Mouse (Mus musculus) embryonic facial prominence, embryonic 10.5 days (tissue): ENCODE results near the gene Neurl4. TPM values are rescaled to one million over a fixed set of nuclear protein-coding genes. Genes with fewer than 3 reads are reported as not detected.

Source experiments
- DNase-seq: peaks from one replicate; pipeline ENCODE4 v3.0.0-alpha.2; 2017; ENCODE audit warnings: low spot score
- H3K27ac ChIP-seq: fragments of 300-500 bp; sonication (generic); replicated peaks from 2 replicates; pipeline ENCODE4 v1.5.1; 2016; ENCODE audit warnings: mild to moderate bottlenecking
- H3K27me3 ChIP-seq: fragments of 300-500 bp; sonication (generic); replicated peaks from 2 replicates; pipeline ENCODE4 v1.6.1; 2016; ENCODE audit warnings: low read depth, mild to moderate bottlenecking; ENCODE audit not compliant: poor library complexity, severe bottlenecking
- H3K36me3 ChIP-seq: fragments of 300-500 bp; sonication (generic); replicated peaks from 2 replicates; pipeline ENCODE4 v1.6.1; 2016; ENCODE audit warnings: mild to moderate bottlenecking, moderate library complexity
- H3K4me1 ChIP-seq: fragments of 300-500 bp; sonication (generic); 2 replicates; pipeline ENCODE4 v1.6.1; 2016
- H3K4me3 ChIP-seq: fragments of 300-500 bp; sonication (generic); 2 replicates; pipeline ENCODE4 v1.5.1; 2016; ENCODE audit warnings: mild to moderate bottlenecking, moderate library complexity
- H3K9me3 ChIP-seq: fragments of 300-500 bp; sonication (generic); 2 replicates; pipeline ENCODE4 v1.6.1; 2016; ENCODE audit warnings: mild to moderate bottlenecking
- whole genome bisulfite sequencing: fragments of 180-500 bp; shearing (Covaris S2); methylation state at CpG from one replicate; pipeline ENCODE4 v1.1.7; 2016; 5-methylcytosine and 5-hydroxymethylcytosine counted together
- microRNA-seq: library from miRNA; unstranded; fragments of <30 nt; microRNA quantifications from one replicate; pipeline ENCODE4, GENCODE M21; 2017
- polyA plus RNA-seq: library from polyadenylated mRNA; unstranded; fragments of >200 nt; fragmentation: Nextera tagmentation; extraction: Ambion mirVana; gene quantifications from 2 replicates; pipeline ENCODE4 v1.2.1, GENCODE M21; 2016

The Neurl4 gene
- polyA plus RNA-seq, 1 experiment from 2014 or later: 11.1 TPM

DNA sequence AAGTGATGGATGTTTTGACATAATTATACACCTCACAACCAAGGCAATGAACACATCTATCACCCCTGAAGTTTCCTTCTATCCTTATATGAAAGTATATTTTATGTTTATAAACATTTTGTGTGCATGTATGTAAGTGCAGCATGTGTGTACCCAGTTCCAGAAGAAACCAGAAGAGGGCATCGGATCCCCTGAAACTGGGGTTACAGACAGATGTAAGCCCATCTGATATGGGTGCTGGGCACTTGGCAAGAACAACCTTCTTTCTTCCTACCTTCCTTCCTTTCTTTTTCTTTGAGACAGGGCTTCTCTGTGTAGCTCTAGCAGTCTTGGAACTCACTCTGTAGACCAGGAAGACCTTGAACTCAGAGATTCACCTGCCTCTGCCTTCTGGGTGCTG, 55.3 kb downstream of the Neurl4 start:
- Histone ChIP-seq H3K4me3 (no peak overlapping the region), H3K27ac (no peak overlapping the region), H3K4me1 (no peaks in the 10 kb centered on the region), H3K27me3 (peaks cover 10% of the 10 kb centered on the region), H3K36me3 (no peaks in the 10 kb centered on the region), H3K9me3 (no peaks in the 10 kb centered on the region)
- no peak for DNase-seq
- 83% methylated on average over 1 of the region's 1 CpGs for WGBS

DNA sequence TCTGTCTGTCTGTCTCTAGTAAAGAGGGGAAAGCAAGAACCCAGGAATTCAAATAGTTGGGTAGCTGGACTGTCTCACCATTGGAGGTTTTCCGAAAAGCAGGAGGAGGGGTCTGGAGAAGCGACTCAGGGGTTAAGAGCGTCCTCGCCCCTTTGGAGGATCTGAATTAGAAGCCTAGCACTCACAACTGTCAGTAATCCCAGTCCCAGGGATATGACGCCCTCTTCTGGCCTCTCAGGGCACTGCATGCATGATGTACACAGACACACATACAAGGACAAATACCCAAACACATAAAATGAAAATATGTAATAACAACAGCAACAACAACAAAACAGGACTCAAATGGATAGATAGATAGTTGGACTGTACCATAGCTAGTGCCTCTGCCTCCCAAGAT, 59.7 kb downstream of the Neurl4 start:
- WGBS: 25% methylated on average over 5 of the region's 5 CpGs
- no peak overlapping the region for H3K27ac ChIP-seq
- no peaks in the 10 kb centered on the region for H3K36me3 ChIP-seq
- no peak overlapping the region for H3K4me3 ChIP-seq
- H3K9me3 ChIP-seq: no peaks in the 10 kb centered on the region
- H3K4me1 ChIP-seq: peaks cover 6% of the 10 kb centered on the region
- no peak for DNase-seq
- H3K27me3 ChIP-seq: peaks cover 46% of the 10 kb centered on the region

DNA sequence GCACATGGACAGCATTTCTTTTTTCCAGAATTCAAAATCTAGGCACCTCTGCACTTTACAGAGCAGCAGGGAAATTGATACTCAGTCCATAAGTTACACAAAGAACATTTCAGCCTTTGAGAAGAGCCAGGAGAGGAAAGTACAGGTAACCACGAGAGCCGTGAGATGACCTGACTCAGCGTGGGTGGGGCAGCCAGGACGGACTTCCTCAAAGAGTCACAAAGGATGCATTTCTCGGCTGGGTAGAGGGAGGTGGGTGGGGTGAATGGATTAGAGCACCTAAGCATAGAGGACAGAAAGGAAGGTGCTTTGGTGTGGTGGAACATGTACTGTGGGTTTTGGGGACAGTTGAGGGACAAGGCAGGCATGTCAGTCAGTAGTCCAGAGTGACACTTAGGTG, 61.0 kb downstream of the Neurl4 start:
- Histone ChIP-seq H3K9me3 (no peaks in the 10 kb centered on the region), H3K27ac (no peak overlapping the region), H3K4me3 (no peak overlapping the region), H3K36me3 (no peaks in the 10 kb centered on the region), H3K27me3 (peaks cover 59% of the 10 kb centered on the region), H3K4me1 (peaks cover 17% of the 10 kb centered on the region)
- DNase-seq: no peak
- 59% methylated on average over 5 of the region's 5 CpGs for WGBS

Small RNAs within 50 kb of the gene (microRNA-seq; reads per million reads assigned to microRNA genes)
- not detected for gene Mir6924

Other genes with a start within 250 kb of the Neurl4 start
- gene Sox15, start 245.8 kb upstream of the Neurl4 start, polyA plus RNA-seq: 0.17 TPM in 1 of 2 replicates, not detected in the other
- gene Mpdu1, start 238.4 kb upstream of the Neurl4 start, polyA plus RNA-seq: 64.9 and 67.2 TPM in 2 replicates
- 5.3 and 7.3 TPM in 2 replicates for gene Cd68, start 234.9 kb upstream of the Neurl4 start, polyA plus RNA-seq
- gene Eif4a1, start 228.6 kb upstream of the Neurl4 start, polyA plus RNA-seq: 780 and 781 TPM in 2 replicates
- 136 and 141 TPM in 2 replicates for gene Senp3, start 219.0 kb upstream of the Neurl4 start, polyA plus RNA-seq
- 0.15 TPM in 1 of 2 replicates, not detected in the other for gene Tnfsf13, start 215.3 kb upstream of the Neurl4 start, polyA plus RNA-seq
- 1.2 and 2.2 TPM in 2 replicates for gene Tnfsf12, start 205.2 kb upstream of the Neurl4 start, polyA plus RNA-seq
- gene Tnfsfm13, start 205.0 kb upstream of the Neurl4 start, polyA plus RNA-seq: 0.88 and 1.3 TPM in 2 replicates
- gene Polr2a, start 142.4 kb upstream of the Neurl4 start, polyA plus RNA-seq: 31.3 and 34.9 TPM in 2 replicates
- 0.12 TPM in 1 of 2 replicates, not detected in the other for gene Slc35g3, start 139.1 kb upstream of the Neurl4 start, polyA plus RNA-seq
- 0.55 and 1.0 TPM in 2 replicates for gene Zbtb4, start 135.2 kb upstream of the Neurl4 start, polyA plus RNA-seq
- 1.4 and 2.3 TPM in 2 replicates for gene Chrnb1, start 105.1 kb upstream of the Neurl4 start, polyA plus RNA-seq
- gene Fgf11, start 99.2 kb upstream of the Neurl4 start, polyA plus RNA-seq: 0.91 and 0.93 TPM in 2 replicates
- gene Tmem102, start 95.4 kb upstream of the Neurl4 start, polyA plus RNA-seq: 2.1 and 2.7 TPM in 2 replicates
- not detected in 2 replicates for gene Gm39566, start 85.8 kb upstream of the Neurl4 start, polyA plus RNA-seq
- not detected in 2 replicates for gene Spem2, start 82.6 kb upstream of the Neurl4 start, polyA plus RNA-seq
- gene Spem1, start 78.9 kb upstream of the Neurl4 start, polyA plus RNA-seq: 0.14 TPM in 1 of 2 replicates, not detected in the other
- 4.7 and 5.4 TPM in 2 replicates for gene Nlgn2, start 63.3 kb upstream of the Neurl4 start, polyA plus RNA-seq
- 321 and 340 TPM in 2 replicates for gene Tmem256, start 62.6 kb upstream of the Neurl4 start, polyA plus RNA-seq
- 106 and 111 TPM in 2 replicates for gene Plscr3, start 54.7 kb upstream of the Neurl4 start, polyA plus RNA-seq
- gene Tnk1, start 42.3 kb upstream of the Neurl4 start, polyA plus RNA-seq: 2.3 and 3.1 TPM in 2 replicates
- 0.31 TPM in 1 of 2 replicates, not detected in the other for gene Tmem95, start 23.1 kb upstream of the Neurl4 start, polyA plus RNA-seq
- gene Kctd11, start 19.7 kb upstream of the Neurl4 start, polyA plus RNA-seq: 6.8 and 7.0 TPM in 2 replicates
- 1.3 and 1.5 TPM in 2 replicates for gene Acap1, start 5.5 kb upstream of the Neurl4 start, polyA plus RNA-seq
- gene 2810408A11Rik, start 85 bp upstream of the Neurl4 start, polyA plus RNA-seq: 14.7 and 14.8 TPM in 2 replicates
- gene Gps2, start 12.8 kb downstream of the Neurl4 start, polyA plus RNA-seq: 87.6 and 89.1 TPM in 2 replicates
- 2,818 and 3,035 TPM in 2 replicates for gene Eif5a, start 20.9 kb downstream of the Neurl4 start, polyA plus RNA-seq
- 5.1 and 5.8 TPM in 2 replicates for gene Ybx2, start 34.7 kb downstream of the Neurl4 start, polyA plus RNA-seq
- gene Slc2a4, start 47.1 kb downstream of the Neurl4 start, polyA plus RNA-seq: 18.6 and 23.7 TPM in 2 replicates
- 56.3 and 56.4 TPM in 2 replicates for gene Cldn7, start 63.7 kb downstream of the Neurl4 start, polyA plus RNA-seq
- 23.9 and 25.3 TPM in 2 replicates for gene Ctdnep1, start 80.1 kb downstream of the Neurl4 start, polyA plus RNA-seq
- 157 and 161 TPM in 2 replicates for gene Elp5, start 81.4 kb downstream of the Neurl4 start, polyA plus RNA-seq
- 317 and 331 TPM in 2 replicates for gene Gabarap, start 90.1 kb downstream of the Neurl4 start, polyA plus RNA-seq
- gene Phf23, start 94.7 kb downstream of the Neurl4 start, polyA plus RNA-seq: 96.5 and 98.3 TPM in 2 replicates
- 59.0 and 59.8 TPM in 2 replicates for gene Dvl2, start 99.5 kb downstream of the Neurl4 start, polyA plus RNA-seq
- 42.2 and 46.3 TPM in 2 replicates for gene Acadvl, start 114.3 kb downstream of the Neurl4 start, polyA plus RNA-seq
- 12.6 and 13.2 TPM in 2 replicates for gene Dlg4, start 115.9 kb downstream of the Neurl4 start, polyA plus RNA-seq
- gene Asgr1, start 153.0 kb downstream of the Neurl4 start, polyA plus RNA-seq: 0.55 and 0.70 TPM in 2 replicates
- gene Asgr2, start 191.6 kb downstream of the Neurl4 start, polyA plus RNA-seq: not detected in 2 replicates
- 0.14 TPM in 1 of 2 replicates, not detected in the other for gene Mgl2, start 229.3 kb downstream of the Neurl4 start, polyA plus RNA-seq